Mouse (Mus musculus) C2C12 (cell line): Measurements from ENCODE around the gene Wdr25. TPM values are rescaled to one million over a fixed set of nuclear protein-coding genes. Genes with fewer than 3 reads are reported as not detected.

Source experiments
- H3K27me3 ChIP-seq: one replicate; pipeline ENCODE4 v1.6.1; 2011; ENCODE audit not compliant: control insufficient read depth, insufficient read depth, insufficient read length
- H3K36me3 ChIP-seq: one replicate; pipeline ENCODE4 v1.6.1; 2011; ENCODE audit not compliant: control insufficient read depth, insufficient read depth
- H3K4me3 ChIP-seq: one replicate; pipeline ENCODE4 v1.5.1; 2011; ENCODE audit warnings: mild to moderate bottlenecking, control low read depth; ENCODE audit not compliant: poor library complexity, insufficient read depth, severe bottlenecking
- H3K79me2 ChIP-seq: one replicate; pipeline ENCODE4 v1.6.1; 2011; ENCODE audit not compliant: control insufficient read depth, insufficient read depth
- H3K79me3 ChIP-seq: one replicate; pipeline ENCODE4 v1.6.1; 2011; ENCODE audit warnings: low read depth, control low read depth
- H3ac ChIP-seq: one replicate; pipeline ENCODE3; 2011; ENCODE audit warnings: low read depth; ENCODE audit not compliant: control insufficient read depth, insufficient read length
- CEBPB ChIP-seq: IDR thresholded peaks from one replicate; pipeline ENCODE4 v1.6.1; 2011; ENCODE audit warnings: low read depth, mild to moderate bottlenecking, control low read depth, moderate library complexity
- CTCF ChIP-seq: IDR thresholded peaks from one replicate; pipeline ENCODE4 v1.5.1; 2011; ENCODE audit not compliant: control insufficient read depth, insufficient read depth, insufficient read length
- FOSL1 ChIP-seq: IDR thresholded peaks from one replicate; pipeline ENCODE4 v1.8.0; 2011; ENCODE audit warnings: mild to moderate bottlenecking, low read length; ENCODE audit not compliant: poor library complexity, insufficient read depth, severe bottlenecking
- MAX ChIP-seq: IDR thresholded peaks from one replicate; pipeline ENCODE4 v1.6.1; 2011; ENCODE audit warnings: mild to moderate bottlenecking, control low read depth
- MYOD1 ChIP-seq: IDR thresholded peaks from one replicate; pipeline ENCODE4 v1.6.1; 2011; ENCODE audit warnings: low read depth; ENCODE audit not compliant: control insufficient read depth, insufficient read length
- MYOG ChIP-seq: IDR thresholded peaks from one replicate; pipeline ENCODE4 v1.6.1; 2011; ENCODE audit not compliant: control insufficient read depth, insufficient read length; ENCODE audit errors: extremely low read depth
- USF1 ChIP-seq: IDR thresholded peaks from one replicate; pipeline ENCODE4 v1.6.1; 2011; ENCODE audit warnings: low read depth, mild to moderate bottlenecking, control low read depth, moderate library complexity
- polyA plus RNA-seq: library from polyadenylated mRNA; unstranded; fragments of >200 nt; fragmentation: generic; extraction: Trizol; gene quantifications from one replicate; pipeline ENCODE4 v1.2.1, GENCODE M21; 2012; ENCODE audit warnings: missing spikeins

Gene Wdr25
- polyA plus RNA-seq, 1 experiment: 9.4 TPM

GRCm38 (mm10) chr12:108994436-108995031, 101.1 kb downstream of the Wdr25 start:
- Histone ChIP-seq H3K27me3 (no peaks in the 10 kb centered on the region), H3ac (no peak overlapping the region), H3K79me3 (no peaks in the 10 kb centered on the region), H3K79me2 (no peaks in the 10 kb centered on the region), H3K4me3 (no peak overlapping the region), H3K36me3 (no peaks in the 10 kb centered on the region)
- TF ChIP-seq MAX (no peak), FOSL1 (no peak), MYOG (no peak), USF1 (no peak), CEBPB (no peak), CTCF (no peak), MYOD1 (no peak)

GRCm38 (mm10) chr12:108995976-108996636, 102.7 kb downstream of the Wdr25 start:
- Histone ChIP-seq H3K79me3 (no peaks in the 10 kb centered on the region), H3K79me2 (no peaks in the 10 kb centered on the region), H3K27me3 (no peaks in the 10 kb centered on the region), H3K36me3 (no peaks in the 10 kb centered on the region), H3ac (no peak overlapping the region), H3K4me3 (no peak overlapping the region)
- TF ChIP-seq USF1: no peak
- TF ChIP-seq CEBPB: no peak
- TF ChIP-seq MYOD1: no peak
- TF ChIP-seq FOSL1: no peak
- no peak for TF ChIP-seq MYOG
- no peak for TF ChIP-seq CTCF
- TF ChIP-seq MAX: no peak

- Histone ChIP-seq H3K79me2 (no peaks in the 10 kb centered on the region), H3K79me3 (no peaks in the 10 kb centered on the region), H3K4me3 (no peak overlapping the region), H3K36me3 (no peaks in the 10 kb centered on the region), H3ac (no peak overlapping the region), H3K27me3 (no peaks in the 10 kb centered on the region)
- TF ChIP-seq MYOG (no peak), FOSL1 (no peak), USF1 (no peak), MYOD1 (no peak), CEBPB (no peak)
These were observed 103.8 kb downstream of the Wdr25 start for GRCm38 (mm10) chr12:108997249-108997648.

- Histone ChIP-seq H3K79me2 (no peaks in the 10 kb centered on the region), H3K27me3 (no peaks in the 10 kb centered on the region), H3ac (no peak overlapping the region), H3K79me3 (no peaks in the 10 kb centered on the region), H3K36me3 (no peaks in the 10 kb centered on the region), H3K4me3 (no peak overlapping the region)
- TF ChIP-seq CEBPB (no peak), CTCF (no peak), FOSL1 (no peak), MYOG (no peak), USF1 (no peak), MYOD1 (no peak), MAX (no peak)
These were observed 109.5 kb downstream of the Wdr25 start for GRCm38 (mm10) chr12:109002978-109003377.

GRCm38 (mm10) chr12:109010070-109010649, 116.7 kb downstream of the Wdr25 start:
- H3ac ChIP-seq: no peak overlapping the region
- no peaks in the 10 kb centered on the region for H3K27me3 ChIP-seq
- no peaks in the 10 kb centered on the region for H3K79me3 ChIP-seq
- H3K4me3 ChIP-seq: no peak overlapping the region
- no peaks in the 10 kb centered on the region for H3K79me2 ChIP-seq
- no peak for TF ChIP-seq CEBPB
- TF ChIP-seq FOSL1: no peak
- no peak for TF ChIP-seq MAX
- H3K36me3 ChIP-seq: no peaks in the 10 kb centered on the region
